Mouse (Mus musculus) heart, postnatal 10 days (tissue): Measurements from ENCODE around the gene Sox18. TPM values are rescaled to one million over a fixed set of nuclear protein-coding genes. Genes with fewer than 3 reads are reported as not detected.

Experiments used
- DNase-seq, 2 experiments: peaks; one replicate each; pipeline ENCODE4 v3.0.0; 2021
- intact Hi-C: fragments of 180-260 bp; cut with DNase I; formaldehyde crosslinking; loops from one replicate; pipeline ENCODE4 v1.15.1; 2025
- total RNA-seq, 2 experiments: library from RNA; stranded (reverse); gene quantifications; 2 replicates each; pipeline ENCODE4 v1.2.3; 2021

Sox18 gene
- total RNA-seq, 2 experiments from 2014 or later: 91.5 to 103 TPM

- DNase-seq: no peak
- intact Hi-C loops: no loop called here
Observed at GRCm38 (mm10) chr2:181681978-181682377, 10.5 kb upstream of the Sox18 start.

- intact Hi-C loops: no loop called here
- DNase-seq: no peak
Observed at GRCm38 (mm10) chr2:181680716-181681117, 9.3 kb upstream of the Sox18 start.

DNA sequence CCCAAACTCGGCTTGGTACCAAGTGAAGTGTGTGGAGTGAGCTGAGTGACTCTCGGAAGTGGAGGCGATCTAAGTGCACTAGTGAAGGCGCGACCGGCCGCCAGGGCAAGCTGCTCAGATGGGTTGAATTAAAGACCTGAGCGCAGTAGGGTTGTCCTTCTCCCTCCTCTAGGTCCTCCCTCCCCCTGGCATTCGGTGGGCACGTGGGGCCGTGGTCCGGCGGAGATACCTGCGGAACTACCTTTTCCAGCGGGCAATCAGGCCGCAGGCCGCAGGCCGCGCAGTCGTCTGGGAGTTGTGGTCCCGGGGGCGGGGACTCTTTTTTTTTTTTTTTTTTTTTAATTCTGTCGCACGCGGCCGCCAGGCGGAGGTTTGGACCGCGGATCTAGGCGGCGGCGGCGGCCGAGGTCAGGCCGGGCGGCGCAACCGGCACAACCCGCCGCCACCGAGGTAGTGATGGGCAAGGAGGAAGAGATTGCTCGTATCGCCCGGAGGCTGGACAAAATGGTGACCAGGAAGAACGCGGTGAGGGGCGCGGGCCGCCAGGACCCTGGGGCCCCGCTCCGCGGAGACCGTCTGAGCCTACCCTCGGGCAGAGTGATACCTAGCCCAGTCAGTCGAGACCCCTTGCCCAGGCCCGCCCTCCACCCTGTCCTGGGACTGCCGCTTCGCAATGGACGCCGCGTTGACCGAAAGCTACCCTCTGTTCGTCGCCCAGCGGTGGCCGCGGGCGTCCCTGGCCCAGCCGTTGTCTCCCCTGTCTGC is 8.7 kb upstream of the Sox18 start, which contains the start of gene Tcea2:
Gene Tcea2, plus strand, starts transcription at position 360 of the 765 bp plus-strand sequence.
- peak; percentile 79 to 81 for DNase-seq
- intact Hi-C loops: loop anchor here (2.0 to 10.0 kb wide), 3 partner anchors 35 to 285 kb away; no protein-coding TSS in a partner anchor

- intact Hi-C loops: loop anchor here (1.0 to 10.0 kb wide), 4 partner anchors 19 to 284 kb away; no protein-coding TSS in a partner anchor
- DNase-seq: peak; percentile 85 to 88
Observed at GRCm38 (mm10) chr2:181678780-181679179, 7.3 kb upstream of the Sox18 start.

DNA sequence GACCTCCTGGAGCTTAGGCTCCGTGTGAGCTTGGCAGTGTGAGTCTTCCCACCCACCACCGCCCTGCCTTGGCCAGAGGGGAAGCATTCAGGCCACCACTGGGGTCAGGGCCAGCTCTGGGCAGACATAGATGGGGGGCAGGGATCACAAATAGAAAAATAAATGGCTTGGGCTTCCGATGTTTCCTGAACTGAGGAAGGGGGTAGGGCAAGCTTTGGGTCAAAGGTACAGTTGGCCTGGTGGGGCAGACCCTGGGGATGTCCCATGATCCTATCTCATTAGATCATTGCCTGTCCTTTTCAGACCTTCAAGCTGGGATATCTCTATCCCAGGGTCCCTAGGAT is 6.3 kb upstream of the Sox18 start:
- intact Hi-C loops: loop anchor here (1.0 to 10.0 kb wide), 4 partner anchors 18 to 283 kb away; no protein-coding TSS in a partner anchor
- DNase-seq: no peak

- peak; percentile 62 to 65 for DNase-seq
- intact Hi-C loops: loop anchor here (10.0 kb wide), 1 partner anchor 282 kb away; no protein-coding TSS in a partner anchor
Observed at GRCm38 (mm10) chr2:181677096-181677754, 5.8 kb upstream of the Sox18 start.

DNA sequence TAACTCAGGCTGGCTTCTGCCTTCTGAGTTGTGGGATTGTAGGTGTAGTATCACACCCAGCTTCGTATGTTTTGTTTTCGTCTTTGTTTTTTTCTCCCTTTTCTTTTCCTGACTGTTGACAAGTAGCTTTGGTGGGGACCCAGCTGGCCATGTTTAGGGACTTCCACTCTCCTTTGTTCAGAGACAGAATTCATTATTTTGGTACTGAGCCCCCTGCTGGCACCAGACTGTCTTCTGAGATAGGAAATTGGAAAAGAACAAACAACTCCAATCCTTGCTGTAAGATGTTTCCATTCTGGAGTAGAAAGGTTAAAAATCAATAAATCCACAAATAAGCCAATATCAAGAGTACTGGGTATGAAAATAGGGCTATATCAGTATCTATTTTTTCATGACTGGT is 5.0 kb upstream of the Sox18 start:
- intact Hi-C loops: loop anchor here (10.0 kb wide), 1 partner anchor 282 kb away; no protein-coding TSS in a partner anchor
- DNase-seq: no peak

- DNase-seq: peak; percentile 79 to 80
- intact Hi-C loops: loop anchor here (10.0 kb wide), 1 partner anchor 281 kb away; no protein-coding TSS in a partner anchor
Observed at GRCm38 (mm10) chr2:181675454-181675853, 4.0 kb upstream of the Sox18 start.

DNA sequence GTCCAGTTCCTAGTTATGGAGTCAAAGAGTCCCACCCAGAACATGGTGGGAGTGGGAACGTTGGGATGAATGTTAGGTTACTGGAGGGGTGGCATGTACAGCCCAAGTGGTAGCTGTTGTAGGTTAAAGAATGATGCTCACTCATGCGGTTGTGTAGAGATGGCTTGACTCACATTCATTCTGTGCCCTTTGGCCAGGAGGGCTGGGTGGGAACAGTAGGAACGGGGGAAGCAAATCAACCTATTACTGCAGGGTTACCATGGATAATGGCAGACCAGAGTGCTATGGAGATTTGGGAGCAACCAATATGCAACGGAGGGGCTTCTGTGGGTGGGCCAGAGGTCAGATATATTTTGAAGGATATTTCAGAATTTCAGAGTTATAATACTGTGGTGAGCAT is 3.5 kb upstream of the Sox18 start:
- intact Hi-C loops: loop anchor here (10.0 kb wide), 1 partner anchor 280 kb away; no protein-coding TSS in a partner anchor
- DNase-seq: no peak

DNA sequence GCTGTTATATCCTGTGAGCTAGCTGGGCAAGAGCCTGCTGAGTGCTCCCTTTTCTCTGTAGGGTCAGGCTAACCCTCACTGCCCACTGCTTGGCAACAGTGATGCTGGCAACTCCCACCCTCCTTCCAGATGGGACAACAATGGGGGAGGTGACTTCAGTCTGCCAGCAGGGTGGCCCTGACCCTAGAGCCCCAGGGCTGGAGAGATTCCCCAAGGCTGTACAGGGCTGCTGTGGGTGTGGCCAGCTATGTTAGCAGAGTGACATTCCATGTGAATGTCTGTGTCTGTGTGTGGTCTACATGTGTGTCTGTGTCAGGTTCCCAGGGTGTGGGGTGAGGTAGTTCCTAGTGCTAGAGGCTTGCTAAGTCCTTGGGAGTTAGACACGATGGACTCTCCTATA is 2.1 kb upstream of the Sox18 start:
- DNase-seq: no peak
- intact Hi-C loops: loop anchor here (10.0 kb wide), 1 partner anchor 279 kb away; no protein-coding TSS in a partner anchor

DNA sequence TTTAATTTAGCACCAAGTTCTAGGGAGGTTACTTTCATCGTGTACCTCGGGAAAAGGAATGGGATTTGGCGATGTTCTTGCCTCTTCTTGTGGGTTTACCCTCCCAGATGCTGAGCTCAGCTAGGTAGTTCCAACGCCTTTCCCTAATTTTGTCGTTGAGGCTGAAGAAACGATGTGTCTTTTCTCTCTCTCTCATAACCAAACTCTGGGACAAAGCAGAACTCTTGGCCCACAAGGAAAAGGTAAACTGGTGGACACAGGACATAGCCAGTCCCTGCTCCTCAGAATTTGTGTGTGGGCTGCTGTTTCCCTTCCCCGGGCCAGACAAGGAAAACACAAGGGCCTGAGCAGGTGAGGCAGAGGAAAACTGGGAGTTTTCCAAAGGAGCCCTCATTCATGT is 544 bp upstream of the Sox18 start:
- intact Hi-C loops: loop anchor here (10.0 kb wide), 1 partner anchor 277 kb away; no protein-coding TSS in a partner anchor

GRCm38 (mm10) chr2:181670913-181671311 is 528 bp downstream of the Sox18 start:
- intact Hi-C loops: loop anchor here (10.0 kb wide), 1 partner anchor 276 kb away; no protein-coding TSS in a partner anchor
- no peak for DNase-seq

More for the DNA sequence above, 544 bp upstream of the Sox18 start:
- DNase-seq: no peak

DNA sequence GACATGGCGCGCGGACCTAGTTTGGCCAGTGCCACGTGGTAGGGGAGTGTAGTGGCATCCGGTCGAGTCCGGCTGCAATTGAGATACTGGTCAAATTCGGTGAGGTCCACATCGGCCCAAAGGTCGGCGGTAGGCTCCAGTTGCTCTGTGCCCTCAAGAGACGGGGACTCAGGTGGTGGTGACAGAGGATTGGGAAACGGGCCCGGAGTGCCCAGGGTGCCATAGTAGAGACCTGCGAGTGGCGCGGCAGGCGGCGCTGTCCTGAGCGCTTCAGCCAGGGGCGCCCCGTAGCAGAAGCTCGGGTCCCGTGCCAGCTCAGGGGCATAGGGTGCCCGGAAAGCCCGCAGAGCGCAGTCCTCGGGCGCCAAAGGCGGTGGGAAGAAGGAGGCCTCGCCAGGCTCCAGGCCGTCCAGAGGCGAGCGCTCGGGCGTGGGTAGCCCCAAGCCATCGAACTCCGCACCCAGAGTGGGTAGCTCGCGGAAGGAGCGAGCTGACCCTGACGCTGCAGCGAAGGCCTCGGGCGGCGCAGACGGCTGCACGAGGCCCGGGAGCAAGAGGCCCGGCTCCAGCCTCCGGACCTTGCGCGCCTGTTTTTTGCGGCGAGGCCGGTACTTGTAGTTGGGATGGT is 1.0 kb downstream of the Sox18 start:
- no peak for DNase-seq
- intact Hi-C loops: loop anchor here (10.0 kb wide), 1 partner anchor 276 kb away; no protein-coding TSS in a partner anchor

GRCm38 (mm10) chr2:181663298-181663630 is 8.2 kb downstream of the Sox18 start:
- intact Hi-C loops: no loop called here
- DNase-seq: peak; percentile 70 to 80

DNA sequence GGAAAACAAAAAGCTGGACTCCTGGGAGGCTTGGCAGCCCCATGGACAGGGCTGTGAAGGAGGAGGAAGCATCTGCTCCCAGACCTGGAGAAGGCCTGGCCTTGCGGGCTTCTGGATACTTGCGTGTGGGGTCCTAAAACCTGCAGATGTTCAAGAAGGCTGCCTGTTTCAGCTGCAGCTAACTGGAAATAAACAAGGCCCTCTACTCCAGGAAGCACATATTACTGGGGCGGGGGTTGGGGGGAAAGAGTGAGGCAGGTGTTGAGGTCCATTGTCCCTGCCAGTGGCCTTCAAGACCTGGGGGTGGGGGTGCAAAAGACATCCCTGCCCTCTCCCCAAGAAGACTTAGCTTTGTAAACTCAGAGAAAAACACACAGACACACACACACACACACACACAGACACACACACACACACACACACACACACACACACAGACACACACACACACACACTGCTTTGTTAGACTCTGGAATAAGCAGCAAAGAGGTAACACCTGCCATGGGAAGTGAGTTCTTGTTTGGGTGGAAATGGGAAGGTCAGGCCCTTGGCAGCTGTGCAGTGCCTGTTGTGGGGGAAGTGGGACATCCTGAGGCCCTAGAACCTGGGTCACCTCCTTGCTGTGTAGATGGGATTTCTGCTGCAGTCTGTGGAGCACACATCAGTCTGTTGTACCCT is 8.7 kb downstream of the Sox18 start:
- peak in 1 of 2 experiments; percentile 57 for DNase-seq
- intact Hi-C loops: no loop called here

- intact Hi-C loops: loop anchor here (1.0 to 2.0 kb wide), 3 partner anchors 19 to 47 kb away; no protein-coding TSS in a partner anchor
- peak; percentile 90 to 94 for DNase-seq
Observed at GRCm38 (mm10) chr2:181659609-181660055, 11.8 kb downstream of the Sox18 start.

GRCm38 (mm10) chr2:181658930-181659555 is 12.4 kb downstream of the Sox18 start:
- peak; percentile 75 to 76 for DNase-seq
- intact Hi-C loops: loop anchor here (1.0 to 2.0 kb wide), 3 partner anchors 19 to 48 kb away; no protein-coding TSS in a partner anchor

DNA sequence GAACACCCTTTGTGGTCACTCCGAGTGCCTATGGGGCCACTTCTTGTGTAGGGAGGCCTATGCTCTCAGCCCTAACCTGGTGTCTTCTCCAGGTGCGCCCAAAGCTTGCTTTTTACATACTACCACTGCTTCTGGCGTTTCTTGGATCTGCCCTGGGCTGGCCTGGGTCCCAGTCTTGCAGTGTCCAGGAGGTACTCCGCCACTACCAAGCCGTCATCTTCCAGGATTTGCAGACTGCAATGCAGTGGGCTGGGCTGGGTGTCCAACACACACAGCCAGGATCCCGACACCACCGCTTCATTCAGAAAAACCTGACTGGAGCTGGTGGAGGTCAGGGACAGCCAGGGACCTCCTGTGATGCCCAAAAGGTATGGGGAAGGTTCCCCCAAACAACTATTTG is 12.9 kb downstream of the Sox18 start:
- DNase-seq: no peak
- intact Hi-C loops: loop anchor here (2.0 kb wide), 2 partner anchors 36 to 48 kb away; no protein-coding TSS in a partner anchor

DNA sequence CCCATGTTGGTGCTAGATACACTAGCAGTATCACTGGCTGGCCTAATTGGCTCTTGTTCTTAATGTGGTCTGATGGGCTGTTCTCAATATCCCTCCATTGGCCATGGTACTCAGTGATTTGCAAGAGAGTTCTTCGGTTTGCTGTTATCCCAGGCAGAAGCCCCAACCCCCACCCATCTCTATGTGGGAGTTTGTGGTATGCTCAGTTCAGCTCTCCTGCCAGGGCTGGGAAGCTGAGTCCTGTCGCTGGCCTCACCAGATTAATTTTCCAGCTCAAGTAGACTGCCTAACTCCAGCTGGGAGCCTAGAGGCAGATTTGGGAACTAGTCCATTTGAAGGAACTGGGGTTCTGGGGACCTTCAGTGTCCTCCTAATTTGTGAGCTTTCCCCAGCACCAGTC is 14.0 kb downstream of the Sox18 start:
- intact Hi-C loops: no loop called here

DNA sequence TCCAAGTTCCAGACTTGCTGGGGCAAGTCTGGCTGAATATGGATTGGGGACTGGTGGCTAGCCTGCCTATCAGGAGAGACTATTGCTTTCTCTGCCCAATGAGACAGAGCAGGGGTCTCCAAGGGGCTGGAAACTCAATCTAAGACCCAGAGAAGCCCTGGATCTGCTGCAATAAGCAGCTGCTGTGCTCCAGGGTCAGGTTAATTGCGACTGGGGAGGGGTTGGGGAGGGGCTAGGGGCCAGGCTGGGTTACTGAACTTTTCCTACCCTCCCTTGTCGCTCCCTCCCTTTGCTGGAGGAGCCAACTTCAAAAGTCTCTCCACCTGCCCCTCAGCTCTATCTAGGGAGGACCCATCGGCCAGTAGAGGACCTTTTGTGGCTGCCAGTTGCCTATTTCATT is 14.7 kb downstream of the Sox18 start, which contains the start of gene Gm29797:
Gene Gm29797, plus strand, starts transcription at position 301 of the 400 bp plus-strand sequence.
- no peak for DNase-seq
- intact Hi-C loops: no loop called here

More for the DNA sequence above, 14.0 kb downstream of the Sox18 start:
- DNase-seq: no peak
